Mouse (Mus musculus): Measurements from ENCODE around the gene Insrr. TPM values are rescaled to one million over a fixed set of nuclear protein-coding genes. Genes with fewer than 3 reads are reported as not detected.

Gene Insrr
- polyA plus RNA-seq (2016; fragmentation: Nextera tagmentation; extraction: Ambion mirVana) = 0.48 and 0.72 TPM in 2 replicates

- Histone ChIP-seq H3K27ac (peak within 1 kb of the TSS; percentile 67; the same call in 1 of the 2 replicates), H3K4me1 (replicated peaks) (peaks cover 35% of the 10 kb centered on the region), H3K9me3 (no peaks in the 10 kb centered on the region), H3K27me3 (ENCODE audit: insufficient read depth, poor library complexity, severe bottlenecking) (peaks cover 100% of the 10 kb centered on the region), H3K36me3 (no peaks in the 10 kb centered on the region), H3K4me3 (peak within 1 kb of the TSS; percentile 53)
- DNase-seq (ENCODE audit: low spot score) = peak; percentile 51
- 1% methylated on average over 29 of the region's 29 CpGs for WGBS
These were observed at the start of gene Insrr for GRCm38 (mm10) chr3:87796736-87797334. Gene Insrr (plus strand): TSS chr3:87796951.

- Histone ChIP-seq H3K4me1 (replicated peaks) (peaks cover 25% of the 10 kb centered on the region), H3K4me3 (no peak within 1 kb of the TSS), H3K36me3 (0 out of 2 replicates have a peak, but pooled peaks cover 8% of the 10 kb centered on the region), H3K27ac (no peak within 1 kb of the TSS), H3K27me3 (ENCODE audit: insufficient read depth, poor library complexity, severe bottlenecking) (peaks cover 9% of the 10 kb centered on the region; the same call in 1 of the 2 replicates), H3K9me3 (no peaks in the 10 kb centered on the region)
- no peak for DNase-seq (ENCODE audit: low spot score)
- 44% methylated on average over 13 of the region's 13 CpGs for WGBS
These were observed 48.3 kb upstream of the Insrr start, which contains the start of gene Lrrc71 for GRCm38 (mm10) chr3:87748431-87748830. Gene Lrrc71 (minus strand): TSS chr3:87748625.

- Histone ChIP-seq H3K27ac (no peak overlapping the region), H3K4me3 (no peak overlapping the region), H3K4me1 (replicated peaks) (peaks cover 25% of the 10 kb centered on the region), H3K36me3 (0 out of 2 replicates have a peak, but pooled peaks cover 10% of the 10 kb centered on the region), H3K27me3 (ENCODE audit: insufficient read depth, poor library complexity, severe bottlenecking) (peaks cover 15% of the 10 kb centered on the region; the same call in 1 of the 2 replicates), H3K9me3 (no peaks in the 10 kb centered on the region)
- peak; percentile 52 for DNase-seq (ENCODE audit: low spot score)
- 17% methylated on average over 5 of the region's 5 CpGs for WGBS
These were observed 47.7 kb upstream of the Insrr start for GRCm38 (mm10) chr3:87749036-87749435.

- H3K27ac ChIP-seq = no peak overlapping the region
These were observed 46.8 kb upstream of the Insrr start for GRCm38 (mm10) chr3:87749977-87750376.

GRCm38 (mm10) chr3:87752567-87752966 lies 44.2 kb upstream of the Insrr start:
- Histone ChIP-seq H3K27ac (no peak overlapping the region), H3K4me1 (replicated peaks) (peaks cover 22% of the 10 kb centered on the region), H3K9me3 (no peaks in the 10 kb centered on the region), H3K36me3 (0 out of 2 replicates have a peak, but pooled peaks cover 10% of the 10 kb centered on the region), H3K4me3 (no peak overlapping the region), H3K27me3 (ENCODE audit: insufficient read depth, poor library complexity, severe bottlenecking) (peaks cover 50% of the 10 kb centered on the region)
- no peak for DNase-seq (ENCODE audit: low spot score)
- 87% methylated on average over 3 of the region's 3 CpGs for WGBS

More at GRCm38 (mm10) chr3:87749977-87750376, 46.8 kb upstream of the Insrr start:
- 0 out of 2 replicates have a peak, but pooled peaks cover 10% of the 10 kb centered on the region for H3K36me3 ChIP-seq
- H3K9me3 ChIP-seq = no peaks in the 10 kb centered on the region
- peaks cover 24% of the 10 kb centered on the region for H3K27me3 ChIP-seq (ENCODE audit: insufficient read depth, poor library complexity, severe bottlenecking)
- DNase-seq (ENCODE audit: low spot score) = no peak
- H3K4me1 ChIP-seq (replicated peaks) = peaks cover 19% of the 10 kb centered on the region
- WGBS = 89% methylated on average over 12 of the region's 12 CpGs
- H3K4me3 ChIP-seq = no peak overlapping the region

- Histone ChIP-seq H3K4me3 (no peak overlapping the region), H3K27me3 (ENCODE audit: insufficient read depth, poor library complexity, severe bottlenecking) (peaks cover 62% of the 10 kb centered on the region), H3K36me3 (0 out of 2 replicates have a peak, but pooled peaks cover 10% of the 10 kb centered on the region), H3K9me3 (no peaks in the 10 kb centered on the region), H3K27ac (no peak overlapping the region), H3K4me1 (replicated peaks) (peaks cover 20% of the 10 kb centered on the region)
- no peak for DNase-seq (ENCODE audit: low spot score)
- 86% methylated on average over 13 of the region's 13 CpGs for WGBS
These were observed 42.9 kb upstream of the Insrr start for GRCm38 (mm10) chr3:87753829-87754228.

GRCm38 (mm10) chr3:87755964-87756363 lies 40.8 kb upstream of the Insrr start:
- H3K27me3 ChIP-seq (ENCODE audit: insufficient read depth, poor library complexity, severe bottlenecking) = peaks cover 68% of the 10 kb centered on the region
- H3K4me3 ChIP-seq = peak overlapping the region; percentile 38
- peak overlapping the region; percentile 66 for H3K27ac ChIP-seq
- peak; percentile 89 for DNase-seq (ENCODE audit: low spot score)
- WGBS = 4% methylated on average over 24 of the region's 24 CpGs
- 0 out of 2 replicates have a peak, but pooled peaks cover 7% of the 10 kb centered on the region for H3K36me3 ChIP-seq
- no peaks in the 10 kb centered on the region for H3K9me3 ChIP-seq
- H3K4me1 ChIP-seq (replicated peaks) = peaks cover 35% of the 10 kb centered on the region

- H3K4me3 ChIP-seq = peak overlapping the region; percentile 38
- H3K27me3 ChIP-seq (ENCODE audit: insufficient read depth, poor library complexity, severe bottlenecking) = peaks cover 68% of the 10 kb centered on the region
- H3K27ac ChIP-seq = no peak overlapping the region
- H3K36me3 ChIP-seq = 0 out of 2 replicates have a peak, but pooled peaks cover 7% of the 10 kb centered on the region
- WGBS = 52% methylated on average over 20 of the region's 20 CpGs
- peaks cover 40% of the 10 kb centered on the region for H3K4me1 ChIP-seq (replicated peaks)
- no peaks in the 10 kb centered on the region for H3K9me3 ChIP-seq
- DNase-seq (ENCODE audit: low spot score) = no peak
These were observed 40.3 kb upstream of the Insrr start for GRCm38 (mm10) chr3:87756488-87756887.

- no peak overlapping the region for H3K27ac ChIP-seq
- H3K4me1 ChIP-seq (replicated peaks) = peaks cover 60% of the 10 kb centered on the region
These were observed 38.1 kb upstream of the Insrr start for GRCm38 (mm10) chr3:87758641-87759040.

GRCm38 (mm10) chr3:87761408-87762375 lies 35.1 kb upstream of the Insrr start:
- WGBS = 61% methylated on average over 20 of the region's 20 CpGs
- Histone ChIP-seq H3K4me1 (replicated peaks) (peaks cover 76% of the 10 kb centered on the region), H3K9me3 (no peaks in the 10 kb centered on the region), H3K36me3 (no peaks in the 10 kb centered on the region), H3K27ac (peak overlapping the region; percentile 72), H3K4me3 (no peak overlapping the region), H3K27me3 (ENCODE audit: insufficient read depth, poor library complexity, severe bottlenecking) (peaks cover 68% of the 10 kb centered on the region)
- DNase-seq (ENCODE audit: low spot score) = peak; percentile 47

More at GRCm38 (mm10) chr3:87758641-87759040, 38.1 kb upstream of the Insrr start:
- Histone ChIP-seq H3K27me3 (ENCODE audit: insufficient read depth, poor library complexity, severe bottlenecking) (peaks cover 70% of the 10 kb centered on the region), H3K36me3 (0 out of 2 replicates have a peak, but pooled peaks cover under 1% of the 10 kb centered on the region), H3K9me3 (no peaks in the 10 kb centered on the region), H3K4me3 (no peak overlapping the region)
- no peak for DNase-seq (ENCODE audit: low spot score)
- 40% methylated on average over 4 of the region's 5 CpGs for WGBS

- no peaks in the 10 kb centered on the region for H3K9me3 ChIP-seq
- peak overlapping the region; percentile 78 for H3K27ac ChIP-seq
- H3K27me3 ChIP-seq (ENCODE audit: insufficient read depth, poor library complexity, severe bottlenecking) = peaks cover 68% of the 10 kb centered on the region
- 64% methylated on average over 4 of the region's 4 CpGs for WGBS
- no peak for DNase-seq (ENCODE audit: low spot score)
- H3K4me3 ChIP-seq = peak overlapping the region; percentile 30; the same call in 1 of the 2 replicates
- peaks cover 85% of the 10 kb centered on the region for H3K4me1 ChIP-seq (replicated peaks)
- H3K36me3 ChIP-seq = no peaks in the 10 kb centered on the region
These were observed 33.5 kb upstream of the Insrr start for GRCm38 (mm10) chr3:87763202-87763601.

- Histone ChIP-seq H3K9me3 (no peaks in the 10 kb centered on the region), H3K27me3 (ENCODE audit: insufficient read depth, poor library complexity, severe bottlenecking) (peaks cover 68% of the 10 kb centered on the region), H3K4me3 (peak overlapping the region; percentile 30; the same call in 1 of the 2 replicates), H3K4me1 (replicated peaks) (peaks cover 82% of the 10 kb centered on the region), H3K27ac (peak overlapping the region; percentile 78), H3K36me3 (no peaks in the 10 kb centered on the region)
- 25% methylated on average over 15 of the region's 15 CpGs for WGBS
- DNase-seq (ENCODE audit: low spot score) = peak; percentile 44
These were observed 33.0 kb upstream of the Insrr start for GRCm38 (mm10) chr3:87763683-87764289.

All from hindbrain, embryonic 10.5 days (tissue).